Mouse (Mus musculus) ZHBTc4 (cell line): ENCODE measurements around the gene Npb.
A peak's percentile ranks its signal among the peaks of the same experiment; 100 is the strongest.
"Not testable (repeated sequence)": the region's sequence is repeated elsewhere in the genome, so short reads cannot be mapped to it uniquely, and the experiment has no call there.

Source experiments
- DNase-seq: peaks from one replicate; pipeline ENCODE4 v3.0.0-alpha.2; 2011; ENCODE audit warnings: low read depth, low spot score

Gene Npb

GRCm38 (mm10) chr11:120579316-120580107 lies 28.8 kb upstream of the Npb start:
- peak; percentile 87 for DNase-seq

GRCm38 (mm10) chr11:120580190-120580589 lies 28.1 kb upstream of the Npb start:
- peak; percentile 29 for DNase-seq

GRCm38 (mm10) chr11:120580871-120581331 lies 27.4 kb upstream of the Npb start:
- peak; percentile 61 for DNase-seq

DNA sequence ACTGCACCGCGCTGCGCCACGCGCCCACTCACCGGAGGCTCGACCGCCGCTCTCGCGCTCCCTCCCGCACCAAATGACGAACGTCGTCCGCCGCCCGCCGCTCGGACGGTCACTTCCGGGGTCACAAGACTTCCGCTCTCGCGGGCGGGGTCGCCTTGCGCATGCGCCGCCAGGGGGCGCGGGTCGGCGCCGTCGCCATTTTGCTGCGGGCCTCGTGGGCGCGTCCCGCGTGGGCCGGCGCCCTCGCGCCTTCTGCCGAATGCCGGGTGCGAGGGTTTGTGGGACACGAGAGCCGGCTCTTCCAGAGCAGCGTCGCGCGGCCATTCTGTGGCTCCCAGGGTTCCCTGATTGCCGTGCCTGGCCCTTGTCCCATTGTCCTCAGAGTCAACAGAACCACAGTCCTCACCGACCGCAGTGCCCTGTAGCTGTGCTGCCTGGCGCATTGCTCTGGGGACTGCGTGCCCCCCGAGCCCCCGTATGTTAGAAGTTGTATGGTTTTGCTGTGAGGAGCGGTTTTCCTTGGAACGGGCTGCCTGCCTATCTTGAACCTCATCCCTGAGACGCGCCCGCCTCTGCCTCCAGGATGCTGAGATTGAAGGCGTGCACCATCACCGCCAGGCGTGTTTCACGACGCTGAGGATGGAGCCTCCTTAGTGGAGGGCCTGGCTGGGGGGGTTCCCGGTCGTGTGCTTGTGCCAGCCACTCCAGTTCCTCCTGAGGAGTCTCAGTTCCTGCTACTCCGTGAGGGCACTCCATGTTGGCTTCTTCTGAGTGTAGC lies 26.6 kb upstream of the Npb start, which contains the start of gene Arhgdia:
Gene Arhgdia, minus strand, starts transcription at position 135 of the 778 bp plus-strand sequence.
- peak; percentile 90 for DNase-seq

DNA sequence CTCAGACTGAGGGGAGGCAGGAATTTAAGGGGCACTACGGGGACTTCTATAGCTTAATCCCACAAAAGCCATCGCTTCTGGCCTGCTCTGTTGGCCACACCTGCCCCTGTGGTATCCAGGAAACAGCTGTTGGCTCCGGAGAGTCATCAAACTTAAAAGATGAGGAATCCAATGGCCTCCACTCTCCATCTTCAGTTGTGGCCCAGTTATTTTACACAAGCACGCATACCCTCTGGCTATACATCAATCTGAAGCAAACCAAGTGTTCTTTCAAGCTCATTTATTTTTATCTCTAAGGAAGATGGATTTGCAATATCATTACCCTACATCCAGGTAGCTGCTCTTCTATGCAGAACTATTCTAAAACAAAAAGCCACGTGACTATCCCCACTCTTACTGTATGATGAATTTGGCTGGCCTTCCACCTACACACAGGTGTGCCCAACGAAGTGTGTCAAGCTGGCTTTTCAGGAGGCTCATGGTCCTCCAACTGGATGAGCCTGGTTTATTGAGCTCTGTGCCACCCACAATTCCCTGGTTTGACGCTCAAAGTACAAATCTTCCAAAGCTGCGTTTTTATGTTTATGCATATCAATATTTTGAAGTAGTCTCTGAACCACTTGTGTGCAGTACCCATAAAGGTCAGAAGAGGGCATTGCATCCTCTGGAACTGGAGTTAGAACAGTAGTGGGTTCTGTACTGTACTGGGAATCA lies 25.9 kb upstream of the Npb start:
- DNase-seq: peak; percentile 57

DNA sequence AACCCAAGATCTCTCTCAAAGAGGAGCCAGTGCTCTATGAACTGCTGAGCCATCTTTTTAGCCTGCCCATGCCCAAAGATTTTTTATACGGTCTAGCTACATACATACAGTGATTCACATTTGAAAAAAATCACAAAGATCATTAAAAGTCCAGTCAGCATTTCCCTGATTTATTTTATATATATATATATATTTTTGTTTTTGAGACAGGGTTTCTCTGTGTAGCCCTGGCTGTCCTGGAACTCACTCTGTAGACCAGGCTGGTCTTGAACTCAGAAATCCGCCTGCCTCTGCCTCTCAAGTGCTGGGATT lies 25.3 kb upstream of the Npb start:
- DNase-seq: not testable (repeated sequence)

- peak; percentile 39 for DNase-seq
Measured at GRCm38 (mm10) chr11:120583937-120584336, 24.3 kb upstream of the Npb start.

- no peak for DNase-seq
Measured at GRCm38 (mm10) chr11:120588531-120588930, 19.7 kb upstream of the Npb start.

- peak; percentile 54 for DNase-seq
Measured at GRCm38 (mm10) chr11:120597240-120598235, 10.7 kb upstream of the Npb start.

GRCm38 (mm10) chr11:120598283-120598989 lies 9.8 kb upstream of the Npb start, which contains the start of the genes Alyref and Anapc11:
Gene Alyref, minus strand, starts transcription at chr11:120598365.
Gene Anapc11, plus strand, starts transcription at chr11:120598421.
- peak; percentile 98 for DNase-seq

GRCm38 (mm10) chr11:120598990-120599549 lies 9.2 kb upstream of the Npb start:
- DNase-seq: no peak

DNA sequence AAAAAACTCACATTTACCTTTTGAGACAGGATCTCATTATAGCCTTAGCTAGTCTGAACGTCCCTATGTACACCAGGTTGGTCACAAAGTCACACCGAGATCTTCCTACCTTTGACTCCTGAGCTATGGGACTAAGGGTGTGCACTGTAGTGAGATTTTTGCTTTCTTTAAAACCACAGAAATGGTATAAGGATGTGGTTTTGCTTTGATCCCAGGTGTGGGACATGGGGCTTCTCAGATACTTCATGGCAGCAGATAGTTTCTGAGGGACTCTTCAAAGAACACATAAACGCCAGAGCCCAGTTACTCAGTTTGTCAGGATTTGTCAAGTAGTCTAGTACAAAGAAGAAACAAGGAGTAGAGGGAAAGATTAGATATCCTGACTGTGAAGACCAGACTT lies 7.6 kb upstream of the Npb start:
- no peak for DNase-seq

- DNase-seq: no peak
Measured at GRCm38 (mm10) chr11:120603545-120603944, 4.7 kb upstream of the Npb start.

DNA sequence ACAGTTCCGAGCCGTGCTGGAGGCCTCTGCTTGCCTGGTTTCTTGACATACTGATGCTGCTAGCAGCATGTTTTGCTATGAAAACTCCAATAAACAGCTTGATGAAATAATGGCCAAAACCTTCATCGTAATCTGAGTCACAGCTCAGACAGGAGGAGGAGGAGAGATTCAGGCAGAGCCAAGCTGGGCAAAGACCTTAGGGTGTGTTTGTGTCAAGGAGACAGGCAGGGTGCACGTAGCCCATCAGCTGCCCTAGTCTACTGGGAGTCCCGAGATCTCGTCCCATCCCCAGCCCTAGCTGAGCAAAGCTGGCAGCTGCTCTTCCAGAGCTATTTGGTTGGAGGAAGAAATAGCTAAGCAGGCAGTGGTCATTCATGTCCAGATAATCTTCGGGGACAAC lies 2.6 kb upstream of the Npb start:
- no peak for DNase-seq

DNA sequence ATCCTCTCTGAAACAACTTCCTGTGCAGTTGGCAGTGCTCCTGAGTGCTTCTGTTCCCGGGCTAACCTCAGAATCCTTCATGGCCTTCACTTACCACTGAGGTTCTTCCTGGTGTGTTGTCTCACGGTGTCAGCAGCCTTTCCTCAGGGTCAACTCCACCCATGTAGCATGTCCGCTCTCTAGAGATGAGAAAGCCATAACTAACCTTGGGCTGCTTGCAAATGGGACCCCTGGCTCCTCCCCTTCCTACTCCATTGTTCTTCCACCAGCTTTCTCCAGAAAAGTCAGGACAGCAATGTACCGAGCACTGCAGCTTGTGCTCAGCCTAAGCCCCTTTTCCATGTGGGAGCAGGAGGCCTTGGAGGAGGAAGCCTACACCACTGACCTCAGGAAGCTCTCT lies 1.5 kb upstream of the Npb start:
- DNase-seq: peak; percentile 67

DNA sequence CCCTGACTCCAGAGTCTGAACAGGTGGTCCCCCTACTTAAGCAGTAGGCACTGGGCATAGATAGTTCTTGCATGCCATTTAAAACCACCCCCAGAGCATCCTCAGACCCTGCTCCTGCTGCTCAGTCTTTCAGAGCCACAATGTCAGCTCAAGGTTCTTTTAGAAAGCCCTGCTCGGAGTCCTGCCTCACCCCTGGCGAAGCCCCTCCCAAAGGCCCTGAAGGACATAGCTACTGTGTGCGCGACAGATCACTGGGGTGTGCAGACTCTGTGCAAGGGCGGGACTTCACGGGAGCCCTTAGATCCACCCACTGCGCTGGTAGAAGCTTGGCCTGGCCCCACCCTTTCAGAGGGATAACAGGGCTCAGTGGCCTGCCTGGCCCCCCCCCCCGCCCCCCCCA lies 973 bp downstream of the Npb start:
- DNase-seq: peak; percentile 90

- DNase-seq: no peak
Measured at GRCm38 (mm10) chr11:120610477-120611046, 2.3 kb downstream of the Npb start.

GRCm38 (mm10) chr11:120612763-120613162 lies 4.5 kb downstream of the Npb start:
- DNase-seq: peak; percentile 74

- no peak for DNase-seq
Measured at GRCm38 (mm10) chr11:120613481-120613972, 5.2 kb downstream of the Npb start.
